Mouse (Mus musculus) gastrocnemius, adult 18-20 months (tissue): Measurements from ENCODE around the gene D930007J09Rik. TPM values are rescaled to one million over a fixed set of nuclear protein-coding genes. Genes with fewer than 3 reads are reported as not detected.

Source experiments
- total RNA-seq, 2 experiments: library from RNA; stranded (reverse); gene quantifications; 2 replicates each; pipeline ENCODE4 v1.2.3; 2021

The D930007J09Rik gene
- total RNA-seq, 2 experiments from 2014 or later, result not detected

Other genes starting within 250 kb of the D930007J09Rik start
- gene Mylk4, start 18.9 kb downstream of the D930007J09Rik start, total RNA-seq, result 1,000 to 10,000 TPM; 1,080 to 1,440 TPM
- gene Wrnip1, start 811 bp downstream of the D930007J09Rik start, total RNA-seq, result 1 to 10 TPM; 5.9 to 6.1 TPM
- 1 to 10 TPM; 3.2 to 5.3 TPM for gene Serpinb1a, start 48.3 kb upstream of the D930007J09Rik start, total RNA-seq
- 1 to 10 TPM; 1.7 to 1.9 TPM for gene Serpinb1c, start 95.4 kb upstream of the D930007J09Rik start, total RNA-seq
- gene Serpinb6b, start 162.4 kb upstream of the D930007J09Rik start, total RNA-seq, result 1 to 10 TPM; 2.2 to 2.9 TPM
- 1 to 10 TPM; 1.8 to 2.8 TPM for gene Serpinb9, start 200.4 kb upstream of the D930007J09Rik start, total RNA-seq
- gene Serpinb9b, start 224.6 kb upstream of the D930007J09Rik start, total RNA-seq, result not detected